Mouse (Mus musculus) limb, embryonic 14.5 days (tissue): ENCODE data around the gene Btbd2. TPM values are rescaled to one million over a fixed set of nuclear protein-coding genes. Genes with fewer than 3 reads are reported as not detected.
"Not testable (repeated sequence)": the region's sequence is repeated elsewhere in the genome, so short reads cannot be mapped to it uniquely, and the experiment has no call there.

Source experiments
- ATAC-seq: fragments of 200-750 bp; cut with Nextera tagmentation; 2 replicates; pipeline ENCODE4 v1.8.0; 2017; ENCODE audit warnings: low read depth, moderate number of reproducible peaks, moderate TSS enrichment; ENCODE audit not compliant: low FRiP score
- DNase-seq: peaks from one replicate; pipeline ENCODE4 v3.0.0-alpha.2; 2015; ENCODE audit warnings: low spot score
- H3K27ac ChIP-seq: fragments of 300-500 bp; sonication (generic); replicated peaks from 2 replicates; pipeline ENCODE4 v1.5.1; 2014; ENCODE audit warnings: low read depth, mild to moderate bottlenecking, low read length, moderate library complexity, mixed read lengths
- H3K27me3 ChIP-seq: fragments of 300-500 bp; sonication (generic); 2 replicates; pipeline ENCODE4 v1.6.1; 2014; ENCODE audit warnings: low read length, mixed read lengths; ENCODE audit not compliant: control insufficient read depth, insufficient read depth
- H3K36me3 ChIP-seq: fragments of 300-500 bp; sonication (generic); 2 replicates; pipeline ENCODE4 v1.6.1; 2014; ENCODE audit warnings: mild to moderate bottlenecking, low read length, moderate library complexity, mixed read lengths; ENCODE audit not compliant: control insufficient read depth, insufficient read depth
- H3K4me1 ChIP-seq: fragments of 300-500 bp; sonication (generic); 2 replicates; pipeline ENCODE4 v1.6.1; 2014; ENCODE audit warnings: antibody characterized with exemption, low read length, mixed read lengths; ENCODE audit not compliant: control insufficient read depth, insufficient read depth
- H3K4me2 ChIP-seq: fragments of 300-500 bp; sonication (generic); replicated peaks from 2 replicates; pipeline ENCODE4 v1.6.1; 2014; ENCODE audit warnings: low read depth, mild to moderate bottlenecking, low read length, moderate library complexity; ENCODE audit not compliant: severe bottlenecking
- H3K4me3 ChIP-seq: fragments of 300-500 bp; sonication (generic); replicated peaks from 2 replicates; pipeline ENCODE4 v1.5.1; 2014; ENCODE audit warnings: low read length
- H3K9ac ChIP-seq: fragments of 300-500 bp; sonication (generic); 2 replicates; pipeline ENCODE4 v1.6.1; 2014; ENCODE audit warnings: mild to moderate bottlenecking, low read depth, low read length, moderate library complexity; ENCODE audit not compliant: severe bottlenecking
- H3K9me3 ChIP-seq: fragments of 300-500 bp; sonication (generic); 2 replicates; pipeline ENCODE4 v1.6.1; 2016; ENCODE audit warnings: low read length; ENCODE audit not compliant: control insufficient read depth
- POLR2A ChIP-seq: fragments of 200-500 bp; IDR thresholded peaks from 2 replicates; pipeline ENCODE4 v1.8.0; 2012; ENCODE audit warnings: inconsistent platforms, mild to moderate bottlenecking, moderate library complexity, borderline replicate concordance; ENCODE audit not compliant: insufficient read depth, insufficient read length; ENCODE audit errors: extremely low read depth
- WGBS: fragments of 180-500 bp; shearing (Covaris S2); extraction: QIAGEN DNeasy Blood & Tissue Kit; methylation state at CpG from one replicate; pipeline ENCODE4 v1.1.7; 2014; 5-methylcytosine and 5-hydroxymethylcytosine counted together
- polyA plus RNA-seq, 2 experiments: library from polyadenylated mRNA; depleted of rRNA in 1 of 2; stranded (reverse) in 1 of 2; unstranded in 1 of 2; fragments of >200 nt; fragmentation: Nextera tagmentation in 1 of 2; extraction: Ambion mirVana in 1 of 2; gene quantifications; 2 replicates each; pipeline versions ENCODE4 v1.2.1 to v1.2.3; 2012 to 2014

Gene Btbd2
- polyA plus RNA-seq, 2 experiments: 78.0 to 87.8 TPM

DNA sequence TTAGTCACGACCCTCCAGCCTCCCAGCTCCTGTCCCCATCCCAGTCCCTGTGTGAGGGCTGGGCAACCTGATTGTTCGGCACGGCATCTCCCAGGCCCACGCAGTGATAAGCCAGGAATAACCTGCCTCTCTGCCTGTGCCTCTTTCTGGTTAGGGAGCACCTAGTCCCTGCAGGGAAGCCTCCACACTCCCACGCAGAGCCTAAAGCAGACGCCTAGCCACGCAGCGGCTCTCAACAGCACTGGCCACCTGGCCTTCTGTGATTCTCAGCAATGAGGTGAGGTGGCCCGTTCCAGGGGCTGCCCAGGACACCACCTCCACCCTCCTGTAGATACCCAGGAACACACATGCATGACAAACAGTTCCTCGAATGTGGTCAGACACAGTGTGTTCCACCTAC lies 6.5 kb downstream of the Btbd2 start:
- no peak for TF ChIP-seq POLR2A
- Histone ChIP-seq H3K9me3 (no peaks in the 10 kb centered on the region), H3K4me2 (no peak overlapping the region), H3K4me3 (no peak overlapping the region), H3K27me3 (no peaks in the 10 kb centered on the region), H3K27ac (no peak overlapping the region), H3K9ac (no peak overlapping the region), H3K4me1 (peaks cover 15% of the 10 kb centered on the region), H3K36me3 (peaks cover 43% of the 10 kb centered on the region)
- no peak for DNase-seq
- no peak for ATAC-seq
- WGBS: 93% methylated on average over 10 of the region's 10 CpGs

DNA sequence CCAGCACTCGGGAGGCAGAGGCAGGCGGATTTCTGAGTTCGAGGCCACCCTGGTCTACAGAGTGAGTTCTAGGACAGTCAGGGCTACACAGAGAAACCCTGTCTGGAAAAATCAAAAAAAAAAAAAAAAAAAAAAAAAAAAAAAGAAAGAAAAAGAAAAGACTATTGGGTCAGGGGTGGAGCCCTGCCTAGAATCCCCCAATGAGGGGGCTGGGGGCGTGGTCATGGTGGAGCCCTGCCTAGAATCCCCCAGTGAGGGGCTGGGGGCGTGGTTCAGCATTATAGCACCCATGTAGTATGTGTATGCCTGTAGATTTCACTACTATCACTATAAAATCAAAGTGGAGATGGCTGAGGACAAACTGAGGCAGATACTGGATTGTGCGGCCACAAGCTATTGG lies 7.0 kb downstream of the Btbd2 start:
- not testable (repeated sequence) for H3K4me3 ChIP-seq, H3K9me3 ChIP-seq, DNase-seq, H3K4me2 ChIP-seq, H3K27me3 ChIP-seq, H3K4me1 ChIP-seq, H3K9ac ChIP-seq, H3K27ac ChIP-seq, ATAC-seq
- peaks cover 48% of the 10 kb centered on the region for H3K36me3 ChIP-seq
- 91% methylated on average over 6 of the region's 6 CpGs for WGBS

- H3K36me3 ChIP-seq: peaks cover 66% of the 10 kb centered on the region
- no peak overlapping the region for H3K9ac ChIP-seq
- H3K9me3 ChIP-seq: no peaks in the 10 kb centered on the region
- H3K4me3 ChIP-seq: no peak overlapping the region
- no peaks in the 10 kb centered on the region for H3K27me3 ChIP-seq
- no peak for ATAC-seq
- H3K4me1 ChIP-seq: no peaks in the 10 kb centered on the region
- no peak for DNase-seq
- no peak overlapping the region for H3K4me2 ChIP-seq
- no peak overlapping the region for H3K27ac ChIP-seq
- TF ChIP-seq POLR2A: no peak
- WGBS: 95% methylated on average over 10 of the region's 10 CpGs
Measured at GRCm38 (mm10) chr10:80646936-80647335, 9.9 kb downstream of the Btbd2 start.

DNA sequence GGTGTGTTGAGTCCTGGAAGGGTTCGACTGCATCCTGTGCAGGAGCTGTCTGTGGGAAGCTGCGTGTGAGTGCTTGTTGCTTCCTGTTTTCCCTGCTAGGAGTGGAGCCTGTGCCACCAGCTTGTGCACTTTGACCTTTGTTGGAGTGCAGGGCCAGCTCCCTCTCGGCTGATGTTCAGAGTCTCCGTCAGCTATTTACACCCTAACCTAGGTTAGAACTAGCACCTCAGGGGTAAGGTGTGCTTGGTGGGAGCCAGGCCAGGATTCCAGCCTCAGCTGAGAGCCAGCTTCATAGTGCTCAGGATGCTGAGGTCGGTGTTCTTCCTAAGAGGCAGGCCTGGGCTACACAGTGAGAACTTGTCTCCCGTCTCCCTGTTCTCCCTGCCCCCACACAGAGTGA lies 21.5 kb downstream of the Btbd2 start:
- H3K36me3 ChIP-seq: peaks cover 82% of the 10 kb centered on the region
- no peak for ATAC-seq
- no peak overlapping the region for H3K9ac ChIP-seq
- no peak overlapping the region for H3K27ac ChIP-seq
- no peaks in the 10 kb centered on the region for H3K9me3 ChIP-seq
- TF ChIP-seq POLR2A: no peak
- no peak overlapping the region for H3K4me3 ChIP-seq
- no peaks in the 10 kb centered on the region for H3K27me3 ChIP-seq
- H3K4me2 ChIP-seq: no peak overlapping the region
- 89% methylated on average over 6 of the region's 6 CpGs for WGBS
- no peak for DNase-seq
- H3K4me1 ChIP-seq: no peaks in the 10 kb centered on the region

- Histone ChIP-seq H3K27me3 (no peaks in the 10 kb centered on the region), H3K9ac (no peak overlapping the region), H3K9me3 (no peaks in the 10 kb centered on the region), H3K36me3 (peaks cover 23% of the 10 kb centered on the region), H3K4me3 (no peak overlapping the region), H3K27ac (no peak overlapping the region), H3K4me2 (no peak overlapping the region), H3K4me1 (peaks cover 6% of the 10 kb centered on the region)
- 83% methylated on average over 9 of the region's 9 CpGs for WGBS
- TF ChIP-seq POLR2A: no peak
- ATAC-seq (no peak), DNase-seq (no peak)
Measured at GRCm38 (mm10) chr10:80628925-80629324, 27.9 kb downstream of the Btbd2 start.

GRCm38 (mm10) chr10:80627685-80628084 lies 29.2 kb downstream of the Btbd2 start:
- ATAC-seq: peak; percentile 12; the same call in 1 of the 2 replicates

More at GRCm38 (mm10) chr10:80627685-80628084, 29.2 kb downstream of the Btbd2 start:
- no peaks in the 10 kb centered on the region for H3K9me3 ChIP-seq
- WGBS: 46% methylated on average over 2 of the region's 2 CpGs
- no peak overlapping the region for H3K4me3 ChIP-seq
- no peak overlapping the region for H3K27ac ChIP-seq
- H3K9ac ChIP-seq: no peak overlapping the region
- no peak for DNase-seq
- no peak overlapping the region for H3K4me2 ChIP-seq
- peaks cover 9% of the 10 kb centered on the region for H3K4me1 ChIP-seq
- H3K27me3 ChIP-seq: no peaks in the 10 kb centered on the region
- TF ChIP-seq POLR2A: no peak
- H3K36me3 ChIP-seq: peaks cover 17% of the 10 kb centered on the region; the same call in 1 of the 2 replicates
